Comparison of ENCODE assay signal across 9 mouse cellular contexts in genomic region chr2:19064560-19065362, GRCm38 (mm10).
DNase-seq lines count a peak whose midpoint lies in the region; ATAC-seq and TF ChIP-seq lines count a peak whose summit lies in the region.
"Had no signal": no experiment of that assay in that cellular context is flagged by ENCODE, and none has a peak within 500 bp of the region (broad histone marks: within the 10 kb centered on the region; RNA-seq: fewer than 3 reads in every experiment).

No protein-coding gene starts in this region.

- H3K27me3 ChIP-seq in liver, postnatal 0 days (ENCODE audit: insufficient read depth, low read length) = no peaks in the 10 kb centered on the region
- no peaks in the 10 kb centered on the region for H3K27me3 ChIP-seq in liver, embryonic 12.5 days (replicated peaks)
- H3K27me3 ChIP-seq in forebrain, embryonic 12.5 days = no peaks in the 10 kb centered on the region
- H3K27me3 ChIP-seq: limb, embryonic 13.5 days had no signal

- WGBS in liver, postnatal 0 days (ENCODE audit: insufficient replicate concordance) = 36% methylated on average over 9 of the region's 9 CpGs
- WGBS in liver, embryonic 12.5 days (ENCODE audit: insufficient replicate concordance) = 33% methylated on average over 9 of the region's 9 CpGs
- WGBS in forebrain, embryonic 12.5 days = 70% methylated on average over 9 of the region's 9 CpGs

- peak; percentile 65 for DNase-seq in adrenal gland, adult 2 months
- no peak for DNase-seq in adrenal gland, adult 18-20 months (ENCODE audit: low spot score in 2 of 2)
- no peak for DNase-seq in liver, postnatal 0 days
- peak; percentile 56 for DNase-seq in kidney, postnatal 10 days
- DNase-seq in skeletal muscle tissue, adult 2 months (ENCODE audit: low read depth, low spot score) = peak; percentile 18
- no peak for DNase-seq in testis, postnatal 14 days (ENCODE audit: low spot score)

- H3K4me2 ChIP-seq in liver, postnatal 0 days (ENCODE audit: low read depth, low read length) = peak overlapping the region; percentile 11; the same call in 1 of the 2 replicates
- no peak overlapping the region for H3K4me2 ChIP-seq in liver, embryonic 12.5 days
- no peak overlapping the region for H3K4me2 ChIP-seq in forebrain, embryonic 12.5 days
- H3K4me2 ChIP-seq: limb, embryonic 13.5 days had no signal

- H3K9me3 ChIP-seq in liver, postnatal 0 days (ENCODE audit: low read length) = no peaks in the 10 kb centered on the region
- H3K9me3 ChIP-seq in liver, embryonic 12.5 days (replicated peaks) = no peaks in the 10 kb centered on the region
- H3K9me3 ChIP-seq in forebrain, embryonic 12.5 days = no peaks in the 10 kb centered on the region
- H3K9me3 ChIP-seq: limb, embryonic 13.5 days had no signal

- peak; percentile 36; the same call in 1 of the 2 replicates for ATAC-seq in liver, postnatal 0 days
- ATAC-seq in liver, embryonic 12.5 days = no peak
- no peak for ATAC-seq in forebrain, embryonic 12.5 days (ENCODE audit: low FRiP score)

- peaks cover 4% of the 10 kb centered on the region; the same call in 1 of the 2 replicates for H3K4me1 ChIP-seq in liver, postnatal 0 days (ENCODE audit: insufficient read depth)
- H3K4me1 ChIP-seq in liver, embryonic 12.5 days = no peaks in the 10 kb centered on the region; the same call in 1 of the 2 replicates
- H3K4me1 ChIP-seq in forebrain, embryonic 12.5 days = no peaks in the 10 kb centered on the region
- H3K4me1 ChIP-seq: limb, embryonic 13.5 days had no signal

- H3K9ac ChIP-seq in liver, postnatal 0 days (replicated peaks) = no peak overlapping the region
- H3K9ac ChIP-seq in liver, embryonic 12.5 days = no peak overlapping the region
- no peak overlapping the region for H3K9ac ChIP-seq in forebrain, embryonic 12.5 days
- H3K9ac ChIP-seq: limb, embryonic 13.5 days had no signal

- H3K36me3 ChIP-seq in liver, postnatal 0 days (replicated peaks; ENCODE audit: insufficient read depth, low read length) = no peaks in the 10 kb centered on the region
- no peaks in the 10 kb centered on the region for H3K36me3 ChIP-seq in liver, embryonic 12.5 days
- no peaks in the 10 kb centered on the region for H3K36me3 ChIP-seq in forebrain, embryonic 12.5 days (replicated peaks)
- H3K36me3 ChIP-seq: limb, embryonic 13.5 days had no signal

- H3K27ac ChIP-seq in liver, postnatal 0 days (ENCODE audit: low read depth) = no peak overlapping the region
- H3K27ac ChIP-seq in liver, embryonic 12.5 days = no peak overlapping the region
- no peak overlapping the region for H3K27ac ChIP-seq in forebrain, embryonic 12.5 days
- H3K27ac ChIP-seq: limb, embryonic 13.5 days had no signal

- no peak for TF ChIP-seq EP300 in liver, postnatal 0 days (IDR thresholded peaks at IDR 0.05; ENCODE audit: low read depth)

- no peak overlapping the region for H3K4me3 ChIP-seq in liver, postnatal 0 days (ENCODE audit: low read depth, low read length)
- H3K4me3 ChIP-seq in liver, embryonic 12.5 days = no peak overlapping the region
- H3K4me3 ChIP-seq in forebrain, embryonic 12.5 days (replicated peaks) = no peak overlapping the region
- H3K4me3 ChIP-seq: limb, embryonic 13.5 days had no signal

- no peak for TF ChIP-seq CTCF in liver, postnatal 0 days (IDR thresholded peaks at IDR 0.05; ENCODE audit: low read depth)

Comparison
In these comparisons a context has a peak if more than half of its experiments do, and no peak if none do; other contexts are left out.
1. DNase-seq: peak in adrenal gland, adult 2 months (single experiment), kidney, postnatal 10 days (single experiment) and skeletal muscle tissue, adult 2 months (single experiment); none in adrenal gland, adult 18-20 months (0 of 2), liver, postnatal 0 days (single experiment) and testis, postnatal 14 days (single experiment).